Mouse (Mus musculus) retina, adult 2 months (tissue): ENCODE data around the gene Phf21a.

Source experiments
- DNase-seq: peaks from one replicate; pipeline ENCODE4 v3.0.0-alpha.2; 2012; ENCODE audit warnings: low read depth, low spot score

The Phf21a gene

GRCm38 (mm10) chr2:92092817-92093216 lies at the start of gene Phf21a:
Gene Phf21a, plus strand, starts transcription at chr2:92093117.
- no peak for DNase-seq

DNA sequence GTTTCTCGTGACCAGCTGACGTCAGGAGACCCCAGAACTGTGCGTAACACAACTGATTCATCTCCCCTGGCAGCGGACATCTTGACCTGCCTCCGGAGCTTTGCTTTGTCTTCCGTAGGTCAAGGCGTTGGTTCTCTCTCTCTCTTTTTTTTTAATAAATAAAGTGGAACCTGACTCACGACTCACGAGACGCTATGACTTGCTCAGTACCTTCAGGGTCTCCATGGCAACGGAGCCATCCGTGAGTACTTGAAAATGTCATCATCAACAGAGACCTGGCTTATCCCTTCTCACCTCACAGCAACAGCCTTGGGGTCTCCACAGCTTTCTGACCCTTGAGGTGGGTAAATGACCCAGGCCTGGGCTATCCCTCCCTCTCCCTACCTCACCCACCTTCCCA lies 49.6 kb upstream of the Phf21a start:
- no peak for DNase-seq

GRCm38 (mm10) chr2:92047601-92048000 lies 45.3 kb upstream of the Phf21a start:
- DNase-seq = no peak

DNA sequence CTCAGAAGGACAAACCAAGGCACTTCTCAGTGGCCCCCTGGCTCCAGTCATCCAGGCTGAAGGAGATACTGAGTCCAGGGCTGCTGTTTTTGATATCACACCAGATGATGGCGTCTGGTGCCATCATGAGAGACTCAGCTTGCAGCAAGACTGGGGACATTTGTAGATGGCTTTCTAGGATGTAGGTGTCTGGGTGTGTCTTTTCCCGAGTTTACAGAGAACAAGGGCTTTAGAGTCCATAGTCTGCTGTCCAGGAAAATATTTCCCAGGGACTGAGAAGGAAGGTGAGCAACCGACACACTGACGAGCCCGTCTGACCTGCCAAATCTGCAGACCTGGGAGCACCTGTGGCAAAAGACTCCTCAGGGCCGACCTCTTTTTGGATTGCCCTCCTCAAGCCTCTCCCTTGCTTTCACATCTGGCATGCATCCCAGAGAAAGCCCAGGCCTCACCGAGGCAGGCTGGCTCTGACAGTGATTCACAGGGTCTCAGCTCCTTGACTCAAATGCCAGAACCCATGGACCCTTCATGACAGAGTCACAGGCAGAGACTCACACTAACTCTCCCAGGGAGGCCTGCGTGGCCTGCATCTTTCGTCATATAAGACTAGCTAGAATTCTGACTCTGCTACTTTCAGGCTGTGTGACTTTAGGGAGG lies 44.8 kb upstream of the Phf21a start:
- no peak for DNase-seq

- DNase-seq = no peak
These were observed 40.7 kb upstream of the Phf21a start for GRCm38 (mm10) chr2:92052188-92052587.

GRCm38 (mm10) chr2:92052754-92053153 lies 40.2 kb upstream of the Phf21a start:
- DNase-seq = no peak

DNA sequence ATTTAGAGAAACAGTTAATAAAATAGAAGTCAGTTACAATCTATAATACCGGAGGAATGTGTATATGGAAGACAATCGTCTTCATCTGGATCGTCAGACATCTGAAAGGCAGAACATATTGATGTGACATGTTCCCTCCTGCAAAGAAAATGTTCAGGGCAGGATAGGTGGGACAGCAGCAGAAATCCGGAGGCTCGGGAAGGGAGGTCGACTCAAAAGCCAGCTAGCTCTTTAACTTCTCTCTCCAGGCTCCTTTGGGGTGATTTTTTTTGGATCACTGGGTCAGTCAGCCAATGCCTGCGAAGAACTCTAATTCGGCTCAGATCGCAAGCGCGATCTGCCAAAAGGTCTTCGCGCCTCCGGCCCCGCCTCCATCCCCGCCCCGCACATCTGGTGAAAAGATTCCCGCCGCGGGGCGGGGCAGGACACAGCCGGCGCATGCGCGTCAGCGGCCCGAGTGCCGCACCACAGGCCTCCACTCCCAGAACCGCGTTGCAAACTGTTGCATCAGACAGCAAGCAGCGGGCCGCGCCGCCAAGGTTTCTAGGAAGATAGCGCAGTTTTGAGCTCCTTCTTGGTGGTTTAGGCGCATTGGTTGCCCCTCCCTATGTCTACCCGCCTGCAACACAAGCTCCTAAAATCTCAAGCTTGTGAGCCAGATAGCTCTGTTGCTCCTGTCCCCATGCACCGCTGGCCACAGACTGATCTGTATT lies 37.7 kb upstream of the Phf21a start:
- DNase-seq = peak; percentile 71

DNA sequence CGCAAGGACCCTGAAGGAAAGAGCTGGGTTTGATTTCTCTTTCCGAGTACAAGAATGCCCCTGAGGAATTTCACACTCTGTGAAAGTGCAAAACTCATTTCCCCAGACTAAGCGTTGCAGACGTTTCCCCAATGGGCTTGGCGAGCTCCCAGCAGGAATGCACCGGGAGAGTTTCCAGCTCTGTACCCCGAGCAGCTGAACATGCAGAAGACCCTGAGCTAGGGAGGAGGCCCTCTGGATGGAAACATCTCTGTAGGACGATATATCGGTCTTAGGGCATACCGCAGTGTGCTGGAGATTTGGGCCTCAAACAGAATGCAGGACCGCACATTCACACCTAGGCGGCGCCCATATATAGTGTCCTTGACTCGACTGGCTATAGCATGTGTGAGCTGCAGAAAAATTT lies 37.1 kb upstream of the Phf21a start:
- DNase-seq = no peak

DNA sequence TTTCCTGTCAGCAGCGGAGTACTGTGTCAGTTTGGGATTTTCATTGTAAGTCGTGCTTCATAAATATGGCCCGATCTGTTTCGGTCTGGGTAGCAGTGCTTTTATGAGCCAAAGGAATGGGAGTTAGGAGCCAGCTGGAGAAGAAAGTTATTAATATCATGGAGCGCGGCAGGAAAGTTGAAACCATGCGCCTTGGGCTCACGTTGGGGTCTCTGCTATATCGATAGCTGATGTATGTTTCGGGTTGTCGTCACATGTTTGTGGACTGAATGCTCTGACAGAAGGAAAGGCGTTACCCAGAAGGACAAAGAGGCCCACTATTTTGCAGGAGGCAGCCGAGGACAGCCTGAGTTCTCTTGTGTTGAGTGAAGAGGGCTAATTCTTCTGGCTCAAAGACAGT lies 36.2 kb upstream of the Phf21a start:
- no peak for DNase-seq

GRCm38 (mm10) chr2:92058469-92058868 lies 34.4 kb upstream of the Phf21a start:
- peak; percentile 76 for DNase-seq

DNA sequence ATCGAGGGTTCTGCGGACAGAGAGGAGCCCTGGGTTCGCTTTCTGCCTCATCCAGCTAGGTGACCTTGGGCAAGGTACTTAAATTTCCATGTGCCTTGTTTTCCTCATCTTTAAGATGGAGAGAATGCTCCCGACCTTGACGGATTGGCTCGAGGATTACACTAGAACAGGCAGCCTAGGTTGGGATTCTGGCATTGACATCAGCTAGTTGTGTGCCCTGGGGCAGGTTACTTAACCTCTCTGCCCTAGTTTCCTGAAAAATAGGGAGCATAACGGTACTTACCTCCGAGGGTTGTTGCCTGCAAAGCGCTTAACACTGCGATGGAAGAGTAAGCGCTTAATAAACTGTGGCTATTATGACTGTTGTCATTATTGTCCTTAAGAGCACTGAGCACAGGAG lies 34.0 kb upstream of the Phf21a start:
- DNase-seq = no peak

- peak; percentile 53 for DNase-seq
These were observed 33.3 kb upstream of the Phf21a start for GRCm38 (mm10) chr2:92059481-92060220.

DNA sequence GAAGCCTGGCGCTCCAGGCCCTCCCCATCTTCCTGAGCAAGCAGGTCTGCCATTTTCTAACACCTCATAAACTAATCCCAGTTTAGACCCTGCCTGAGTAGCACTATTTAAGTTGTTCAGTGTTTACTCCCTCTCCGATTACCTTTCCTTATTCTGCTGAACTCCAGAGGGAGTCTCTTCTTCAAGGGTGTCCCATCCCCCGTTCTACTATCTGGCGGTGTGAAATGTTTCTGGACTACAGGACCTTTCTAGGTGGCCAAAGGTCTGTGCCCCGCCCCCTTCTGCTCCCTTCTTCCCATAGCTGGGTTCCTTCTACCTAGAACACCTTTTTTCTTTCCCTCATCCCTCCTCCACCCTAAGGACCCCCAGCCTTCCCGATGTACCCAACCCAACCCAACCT lies 32.6 kb upstream of the Phf21a start:
- DNase-seq = no peak

DNA sequence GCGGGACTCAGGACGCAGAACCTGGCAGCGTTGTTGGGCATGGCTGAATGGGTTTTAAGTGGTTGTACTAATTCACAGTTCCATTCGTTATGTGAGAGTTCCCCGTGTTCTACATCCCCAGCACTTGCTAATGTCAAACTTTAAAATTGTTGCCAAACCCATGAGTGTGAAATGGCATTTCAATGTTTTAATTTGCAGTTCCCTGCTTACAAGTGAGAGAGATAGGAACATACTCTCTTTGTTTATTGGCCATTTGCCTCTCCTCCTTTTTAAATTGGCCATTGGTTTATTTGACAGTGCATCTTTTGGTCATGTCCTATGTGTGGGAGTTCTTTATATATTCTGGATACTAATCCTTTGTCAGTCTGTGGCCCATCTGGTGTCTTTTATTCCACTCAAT lies 31.6 kb upstream of the Phf21a start:
- DNase-seq = no peak

GRCm38 (mm10) chr2:92063106-92063505 lies 29.8 kb upstream of the Phf21a start:
- DNase-seq = no peak

GRCm38 (mm10) chr2:92065269-92065888 lies 27.5 kb upstream of the Phf21a start:
- no peak for DNase-seq

GRCm38 (mm10) chr2:92065938-92066337 lies 27.0 kb upstream of the Phf21a start:
- no peak for DNase-seq

- no peak for DNase-seq
These were observed 26.0 kb upstream of the Phf21a start for GRCm38 (mm10) chr2:92066899-92067298.

DNA sequence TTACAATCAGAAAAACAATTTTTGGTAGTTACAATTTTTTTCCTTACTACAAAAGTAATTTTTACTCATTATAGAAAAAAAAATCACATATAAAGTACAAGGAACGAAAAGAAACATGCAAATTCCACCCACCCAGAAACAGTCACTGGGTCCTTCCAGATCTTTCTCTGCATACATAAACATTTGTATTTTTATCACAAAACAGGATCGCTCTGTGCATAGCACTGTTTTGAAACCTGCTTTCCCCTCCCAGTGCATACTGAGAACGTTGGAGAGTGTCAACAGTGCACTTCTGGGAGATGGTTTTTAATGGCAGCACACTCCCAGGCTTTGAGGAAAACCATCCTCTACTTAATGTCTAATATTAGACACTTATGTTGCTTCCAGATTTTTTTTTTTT lies 25.3 kb upstream of the Phf21a start:
- DNase-seq = no peak

GRCm38 (mm10) chr2:92069630-92070029 lies 23.3 kb upstream of the Phf21a start:
- DNase-seq = no peak

GRCm38 (mm10) chr2:92071143-92071542 lies 21.8 kb upstream of the Phf21a start:
- no peak for DNase-seq

DNA sequence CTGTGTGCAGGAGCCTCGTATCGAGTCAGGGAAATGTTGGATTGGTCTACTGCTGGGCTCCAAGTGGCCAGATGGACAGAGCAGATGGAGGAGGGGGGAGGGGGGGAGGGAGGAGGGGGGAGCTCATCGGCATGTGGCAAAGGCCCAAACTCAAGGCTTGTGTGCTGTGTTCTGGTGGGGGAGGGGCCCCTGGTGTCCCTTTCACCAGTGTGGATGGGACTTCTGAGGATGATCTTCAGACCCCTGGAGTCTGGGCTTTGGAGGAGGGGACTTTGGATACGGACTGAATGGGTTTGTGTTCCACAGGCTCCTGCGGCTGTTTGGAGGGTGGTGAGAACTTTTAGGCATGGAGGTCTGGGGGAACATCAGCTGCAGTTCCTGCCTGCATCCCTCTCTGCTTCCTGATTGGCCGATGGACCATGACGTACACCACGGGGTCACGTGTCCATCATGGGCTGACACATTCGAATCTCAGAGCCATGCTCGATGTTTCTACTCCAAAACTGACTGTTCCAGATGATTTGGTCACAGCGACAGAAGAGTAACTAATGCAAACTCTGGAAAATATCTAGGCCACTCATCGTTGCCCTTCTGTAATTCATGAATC lies 16.7 kb upstream of the Phf21a start:
- no peak for DNase-seq
